Mouse (Mus musculus) effector memory CD4-positive, alpha-beta T cell, adult 7 months (primary cell): ENCODE data around the gene Raf1. TPM values are rescaled to one million over a fixed set of nuclear protein-coding genes. Genes with fewer than 3 reads are reported as not detected.

Source experiments
- polyA plus RNA-seq: library from polyadenylated mRNA; unstranded; fragments of 100-300 nt; shearing (Covaris generic); gene quantifications from one replicate; pipeline ENCODE4 v1.2.1, GENCODE M21; 2017

Raf1 gene
- polyA plus RNA-seq = 181 TPM

DNA sequence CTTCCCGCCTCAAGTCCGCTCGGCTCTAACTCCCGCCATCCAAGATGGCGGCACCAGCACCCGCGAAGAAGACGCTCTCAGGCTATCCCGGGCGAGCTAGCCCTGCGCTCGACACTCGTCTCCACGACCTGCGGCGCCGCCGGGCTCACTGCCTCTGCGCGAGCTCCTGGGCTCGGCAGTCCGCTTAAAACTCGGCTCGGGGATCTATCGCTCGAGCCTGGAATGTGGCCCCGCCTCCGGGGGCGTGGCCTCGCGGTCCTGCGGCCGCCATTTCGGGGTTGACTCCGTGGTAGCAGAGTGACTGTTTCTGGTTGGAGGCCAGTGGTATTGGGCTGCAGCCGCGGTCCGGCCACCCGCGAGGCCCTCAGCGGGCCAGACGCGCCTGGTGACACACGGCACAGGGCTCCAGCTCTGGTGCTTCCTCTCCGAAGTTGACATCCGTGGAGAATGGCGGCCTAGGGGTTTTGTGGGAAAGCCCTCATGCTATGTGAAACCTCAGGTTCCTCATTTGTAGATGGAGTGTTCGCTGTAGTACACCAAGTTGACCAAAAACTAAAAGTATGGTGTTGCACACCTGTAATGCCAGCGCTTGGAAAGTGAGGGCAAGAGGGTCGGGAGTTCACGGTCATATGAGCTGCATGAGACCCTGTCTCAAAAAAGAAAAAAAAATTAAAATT is at the start of gene Raf1:
TSS of gene Raf1 (minus strand) at position 184 of the 677 bp plus-strand sequence.

DNA sequence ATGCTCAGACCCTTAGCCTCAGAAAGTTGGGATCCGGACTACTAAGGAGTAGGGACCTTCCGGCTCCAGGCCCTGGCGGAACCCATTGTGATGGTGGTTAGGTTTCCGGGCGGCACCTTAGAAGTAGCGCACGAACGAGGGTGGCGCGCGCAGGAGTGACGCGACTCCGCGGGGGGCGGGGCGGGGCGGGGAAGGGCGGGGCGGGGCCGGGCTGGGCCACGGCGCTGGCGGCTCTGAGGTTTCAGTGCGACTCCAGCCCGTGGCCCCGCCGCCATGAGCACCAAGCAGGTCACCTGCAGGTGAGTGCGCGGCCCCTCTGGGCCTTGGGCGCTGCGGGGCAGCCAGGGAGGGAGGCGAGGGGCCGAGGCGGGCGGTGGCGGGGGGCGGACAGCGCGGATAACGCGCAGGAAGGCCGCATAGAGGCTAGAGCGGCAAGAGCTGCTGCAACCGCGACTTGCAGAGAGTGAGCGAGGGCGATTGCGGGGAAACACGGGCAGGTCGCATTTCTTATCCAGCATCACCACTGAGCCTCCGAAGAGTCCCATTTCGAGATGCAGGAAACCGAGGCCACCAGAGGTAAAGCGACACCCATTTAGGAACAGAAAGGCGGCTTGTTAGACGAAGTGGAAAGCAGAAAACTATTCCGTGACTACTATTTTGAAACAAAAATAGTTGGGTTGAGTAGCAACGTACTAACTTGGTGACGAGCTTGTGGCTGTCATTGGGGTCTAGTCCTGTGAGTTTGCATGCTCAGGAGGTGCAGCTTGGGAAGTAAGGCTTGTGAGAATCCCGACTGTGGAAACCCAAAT is 74.5 kb downstream of the Raf1 start, which contains the start of gene Mkrn2:
TSS of gene Mkrn2 (plus strand) at position 188 of the 809 bp plus-strand sequence.

DNA sequence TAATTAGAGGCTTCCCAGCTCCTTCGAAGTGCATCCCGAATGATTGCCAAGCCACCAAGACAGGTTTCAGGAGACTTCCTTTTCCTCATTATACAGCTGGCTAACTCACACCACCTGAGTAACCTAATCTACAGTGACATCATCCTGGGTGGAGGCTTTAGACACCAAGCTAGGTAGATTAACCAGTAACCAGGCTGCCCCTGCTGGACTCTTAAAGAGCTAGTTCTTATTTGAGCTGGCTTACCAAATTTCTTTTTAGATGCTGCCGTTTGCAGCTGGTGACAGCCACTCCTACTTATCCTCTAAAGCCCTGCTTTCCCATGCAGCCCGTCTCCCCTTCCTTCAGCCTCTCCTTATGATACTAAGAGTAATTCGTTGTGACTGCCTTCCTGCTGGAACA is 84.0 kb downstream of the Raf1 start, which contains the start of gene Mkrn2os:
TSS of gene Mkrn2os (minus strand) at position 119 of the 400 bp plus-strand sequence.

Other genes with a start within 250 kb of the Raf1 start
- 8.7 TPM for gene Tsen2, start 132.0 kb downstream of the Raf1 start, polyA plus RNA-seq
- gene Mkrn2os, start 84.1 kb downstream of the Raf1 start, polyA plus RNA-seq = not detected
- 31.9 TPM for gene Mkrn2, start 74.7 kb downstream of the Raf1 start, polyA plus RNA-seq
- not detected for gene Tmem40, start 85.8 kb upstream of the Raf1 start, polyA plus RNA-seq
- gene Cand2, start 97.9 kb upstream of the Raf1 start, polyA plus RNA-seq = 2.9 TPM
- 2,917 TPM for gene Rpl32, start 132.1 kb upstream of the Raf1 start, polyA plus RNA-seq
- 0.21 TPM for gene Efcab12, start 161.8 kb upstream of the Raf1 start, polyA plus RNA-seq
- 12.1 TPM for gene Mbd4, start 176.7 kb upstream of the Raf1 start, polyA plus RNA-seq
- gene Ift122, start 176.8 kb upstream of the Raf1 start, polyA plus RNA-seq = 1.5 TPM